Mouse (Mus musculus) heart, adult 2 months (tissue): ENCODE measurements around the gene Gsk3a. TPM values are rescaled to one million over a fixed set of nuclear protein-coding genes. Genes with fewer than 3 reads are reported as not detected.

Source experiments
- DNase-seq, 2 experiments: peaks; one replicate each; pipeline ENCODE4 v3.0.0; 2021
- H3K27ac ChIP-seq: fragments of 200-600 bp; 2 replicates; pipeline ENCODE4 v1.8.1; 2022
- H3K27me3 ChIP-seq: fragments of 200-500 bp; 2 replicates; pipeline ENCODE4 v1.6.1; 2012; ENCODE audit warnings: mild to moderate bottlenecking, low read length, inconsistent platforms, mixed read lengths; ENCODE audit not compliant: control insufficient read depth, insufficient read depth
- H3K36me3 ChIP-seq: fragments of 200-500 bp; 2 replicates; pipeline ENCODE4 v1.6.1; 2012; ENCODE audit warnings: low read length, inconsistent platforms; ENCODE audit not compliant: control insufficient read depth, insufficient read depth
- H3K4me1 ChIP-seq: fragments of 200-500 bp; 2 replicates; pipeline ENCODE4 v1.6.1; 2011; ENCODE audit warnings: low read length; ENCODE audit not compliant: control insufficient read depth, insufficient read depth
- H3K4me3 ChIP-seq: fragments of 200-600 bp; 2 replicates; pipeline ENCODE4 v1.8.1; 2022
- H3K79me2 ChIP-seq: fragments of 200-500 bp; replicated peaks from 2 replicates; pipeline ENCODE4 v1.6.1; 2012; ENCODE audit warnings: mild to moderate bottlenecking, inconsistent platforms, low read length, moderate library complexity, mixed read lengths; ENCODE audit not compliant: control insufficient read depth, insufficient read depth
- H3K9ac ChIP-seq: fragments of 200-500 bp; 2 replicates; pipeline ENCODE4 v1.6.1; 2012; ENCODE audit warnings: low read depth, mild to moderate bottlenecking, control low read depth, inconsistent platforms, low read length, mixed read lengths
- CTCF ChIP-seq: fragments of 200-600 bp; IDR thresholded peaks from 2 replicates; pipeline ENCODE4 v1.8.1; 2022; ENCODE audit warnings: antibody characterized with exemption, mild to moderate bottlenecking, moderate library complexity
- EP300 ChIP-seq: fragments of 200-500 bp; IDR thresholded peaks from 2 replicates; pipeline ENCODE4 v1.6.1; 2011; ENCODE audit warnings: low read depth, low read length, control low read depth; ENCODE audit not compliant: insufficient read depth
- POLR2A ChIP-seq: fragments of 200-500 bp; IDR thresholded peaks from 2 replicates; pipeline ENCODE4 v1.6.1; 2011; ENCODE audit warnings: mild to moderate bottlenecking, low read depth, low read length, control low read depth; ENCODE audit not compliant: insufficient read depth
- WGBS: fragments of 180-500 bp; shearing (Covaris S2); methylation state at CpG from one replicate; pipeline ENCODE4 v1.1.7; 2018; 5-methylcytosine and 5-hydroxymethylcytosine counted together
- intact Hi-C: fragments of 180-260 bp; cut with DNase I; formaldehyde crosslinking; loops from one replicate; pipeline ENCODE4 v1.15.1; 2025
- polyA plus RNA-seq: library from polyadenylated mRNA; depleted of rRNA; stranded (reverse); fragments of >200 nt; gene quantifications from 2 replicates; pipeline ENCODE4 v1.2.3, GENCODE M21; 2012
- total RNA-seq, 2 experiments: library from RNA; stranded (reverse); gene quantifications; 2 replicates each; pipeline ENCODE4 v1.2.3; 2021

The Gsk3a gene
- total and polyA plus RNA-seq, 3 experiments, result 61.7 to 105 (median 69.4) TPM

DNA sequence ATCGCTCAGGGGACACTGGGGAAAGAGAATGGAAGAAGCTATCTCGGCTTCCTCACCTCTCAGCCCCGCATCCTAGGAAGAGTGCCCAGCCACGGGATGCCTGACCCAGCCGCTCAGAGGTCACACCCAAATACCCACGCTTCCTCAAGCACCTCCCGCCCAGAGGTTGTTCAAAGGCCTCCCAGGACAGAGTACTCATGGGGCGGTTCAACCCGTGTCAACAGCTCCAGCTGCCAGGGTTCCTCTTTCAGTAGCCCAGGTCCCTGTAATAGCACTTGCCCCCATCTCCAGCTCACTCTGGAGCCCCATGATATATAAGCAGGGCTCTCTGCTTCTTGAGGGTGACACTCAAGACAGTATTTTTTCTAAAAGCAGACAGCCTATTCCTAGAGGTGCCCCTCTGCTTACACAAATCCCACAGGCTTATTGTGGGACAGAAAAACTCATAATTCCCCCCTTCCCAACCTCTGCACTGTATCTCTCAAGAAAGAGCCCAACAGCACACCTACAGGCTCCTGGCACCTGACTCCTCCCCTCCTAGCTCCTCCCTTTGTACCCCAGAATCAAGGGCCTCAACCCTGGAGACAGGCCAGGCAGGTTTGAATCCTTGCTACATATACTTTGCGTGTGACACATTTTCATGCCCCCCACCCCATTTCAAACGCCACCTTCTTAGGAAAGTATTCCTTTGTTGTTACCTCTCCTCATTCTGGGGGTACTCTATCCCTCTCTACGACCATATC, 19.8 kb downstream of the Gsk3a start:
- Histone ChIP-seq H3K4me3 (no peak overlapping the region), H3K9ac (no peak overlapping the region), H3K27me3 (no peaks in the 10 kb centered on the region), H3K79me2 (peaks cover 2% of the 10 kb centered on the region), H3K4me1 (peaks cover 9% of the 10 kb centered on the region), H3K27ac (no peak overlapping the region), H3K36me3 (no peaks in the 10 kb centered on the region)
- WGBS, result 72% methylated on average over 12 of the region's 12 CpGs
- intact Hi-C loops, result no loop called here
- DNase-seq, result no peak
- TF ChIP-seq CTCF (no peak), EP300 (no peak)

DNA sequence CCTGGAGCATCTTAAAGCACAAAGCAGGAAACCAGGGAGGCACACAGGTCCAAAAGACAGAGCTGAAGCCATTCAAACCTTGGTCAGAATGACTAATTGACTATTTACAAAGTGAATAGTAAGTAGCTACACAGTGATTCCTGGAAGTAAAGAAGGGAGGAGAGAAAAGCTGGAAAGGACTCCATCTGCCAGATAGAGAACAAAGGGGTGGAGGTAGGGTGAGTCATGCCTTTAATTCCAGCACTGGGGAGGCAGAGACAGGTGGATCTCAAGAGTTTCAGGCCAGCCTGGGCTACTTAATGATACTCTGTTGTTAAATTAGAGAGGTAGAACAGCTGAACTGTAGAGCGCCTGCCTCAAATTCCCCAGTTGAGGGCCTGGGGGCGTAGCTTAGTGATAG, 23.5 kb downstream of the Gsk3a start:
- Histone ChIP-seq H3K79me2 (peaks cover 2% of the 10 kb centered on the region; the same call in 1 of the 2 replicates), H3K9ac (no peak overlapping the region), H3K4me3 (no peak overlapping the region), H3K27ac (no peak overlapping the region), H3K27me3 (no peaks in the 10 kb centered on the region), H3K4me1 (no peaks in the 10 kb centered on the region), H3K36me3 (no peaks in the 10 kb centered on the region)
- no peak for DNase-seq
- TF ChIP-seq EP300, result no peak
- 95% methylated on average over 2 of the region's 2 CpGs for WGBS
- intact Hi-C loops, result no loop called here

- H3K9ac ChIP-seq, result no peak overlapping the region
- H3K4me3 ChIP-seq, result no peak overlapping the region
- H3K79me2 ChIP-seq, result no peaks in the 10 kb centered on the region
- intact Hi-C loops, result no loop called here
- H3K27me3 ChIP-seq, result no peaks in the 10 kb centered on the region
- TF ChIP-seq EP300 (no peak), CTCF (no peak), POLR2A (no peak)
- H3K36me3 ChIP-seq, result no peaks in the 10 kb centered on the region
- no peaks in the 10 kb centered on the region for H3K4me1 ChIP-seq
- no peak for DNase-seq
- H3K27ac ChIP-seq, result no peak overlapping the region
- WGBS, result 45% methylated on average over 3 of the region's 3 CpGs
Measured at GRCm38 (mm10) chr7:25213099-25213498, 24.6 kb downstream of the Gsk3a start.

DNA sequence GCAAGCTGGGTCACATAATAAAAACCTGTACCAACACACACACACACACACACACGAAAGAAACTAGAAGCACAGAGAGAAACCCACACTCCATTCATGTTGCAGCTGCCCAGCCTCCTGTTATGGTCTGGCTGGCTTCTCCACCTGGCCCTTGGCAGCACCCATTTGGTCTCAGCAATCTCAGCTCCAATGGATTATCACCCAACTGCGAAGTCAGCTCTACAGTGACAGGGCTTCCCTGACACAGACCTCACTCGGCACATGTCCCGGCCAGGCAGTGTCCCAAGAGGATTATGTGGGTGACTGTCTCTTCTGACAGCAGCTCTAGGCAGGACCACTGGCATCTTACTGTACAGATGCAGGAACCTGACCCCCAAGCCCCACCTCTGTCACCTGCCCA, 27.2 kb downstream of the Gsk3a start:
- H3K27ac ChIP-seq, result no peak overlapping the region
- TF ChIP-seq EP300, result no peak
- TF ChIP-seq POLR2A, result no peak
- TF ChIP-seq CTCF, result no peak
- 68% methylated on average over 4 of the region's 4 CpGs for WGBS
- no peak overlapping the region for H3K4me3 ChIP-seq
- H3K36me3 ChIP-seq, result no peaks in the 10 kb centered on the region
- DNase-seq, result no peak
- no peaks in the 10 kb centered on the region for H3K27me3 ChIP-seq
- H3K9ac ChIP-seq, result no peak overlapping the region
- H3K4me1 ChIP-seq, result no peaks in the 10 kb centered on the region
- no peaks in the 10 kb centered on the region for H3K79me2 ChIP-seq
- intact Hi-C loops, result no loop called here

DNA sequence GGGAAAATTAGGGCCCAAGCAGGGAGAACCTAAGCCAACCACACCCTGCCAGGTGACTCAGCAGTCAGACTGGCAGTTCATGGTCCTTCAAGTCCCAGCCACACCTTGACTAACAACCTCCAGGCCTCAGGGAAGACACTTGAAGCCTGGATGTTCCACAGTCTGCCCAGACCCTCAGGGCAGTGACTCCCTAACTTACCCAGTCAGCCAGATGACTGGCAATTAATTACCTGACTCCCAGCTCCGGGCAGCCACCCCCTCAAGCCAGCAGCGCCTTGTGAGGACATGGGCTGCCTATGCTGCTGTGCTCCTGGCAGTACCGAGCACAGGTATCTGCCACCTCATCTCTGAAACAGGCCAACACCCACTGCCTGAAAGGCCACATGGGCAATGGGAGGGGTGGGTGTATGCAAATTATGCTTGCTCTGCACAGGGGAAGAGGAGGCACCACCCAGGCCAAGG, 28.5 kb downstream of the Gsk3a start:
- intact Hi-C loops, result no loop called here
- H3K27me3 ChIP-seq, result no peaks in the 10 kb centered on the region
- H3K36me3 ChIP-seq, result no peaks in the 10 kb centered on the region
- H3K9ac ChIP-seq, result no peak overlapping the region
- no peaks in the 10 kb centered on the region; the same call in 1 of the 2 replicates for H3K4me1 ChIP-seq
- WGBS, result 83% methylated on average over 3 of the region's 3 CpGs
- H3K4me3 ChIP-seq, result no peak overlapping the region
- H3K79me2 ChIP-seq, result no peaks in the 10 kb centered on the region
- DNase-seq, result no peak
- no peak overlapping the region for H3K27ac ChIP-seq
- TF ChIP-seq CTCF (no peak), EP300 (no peak), POLR2A (no peak)

DNA sequence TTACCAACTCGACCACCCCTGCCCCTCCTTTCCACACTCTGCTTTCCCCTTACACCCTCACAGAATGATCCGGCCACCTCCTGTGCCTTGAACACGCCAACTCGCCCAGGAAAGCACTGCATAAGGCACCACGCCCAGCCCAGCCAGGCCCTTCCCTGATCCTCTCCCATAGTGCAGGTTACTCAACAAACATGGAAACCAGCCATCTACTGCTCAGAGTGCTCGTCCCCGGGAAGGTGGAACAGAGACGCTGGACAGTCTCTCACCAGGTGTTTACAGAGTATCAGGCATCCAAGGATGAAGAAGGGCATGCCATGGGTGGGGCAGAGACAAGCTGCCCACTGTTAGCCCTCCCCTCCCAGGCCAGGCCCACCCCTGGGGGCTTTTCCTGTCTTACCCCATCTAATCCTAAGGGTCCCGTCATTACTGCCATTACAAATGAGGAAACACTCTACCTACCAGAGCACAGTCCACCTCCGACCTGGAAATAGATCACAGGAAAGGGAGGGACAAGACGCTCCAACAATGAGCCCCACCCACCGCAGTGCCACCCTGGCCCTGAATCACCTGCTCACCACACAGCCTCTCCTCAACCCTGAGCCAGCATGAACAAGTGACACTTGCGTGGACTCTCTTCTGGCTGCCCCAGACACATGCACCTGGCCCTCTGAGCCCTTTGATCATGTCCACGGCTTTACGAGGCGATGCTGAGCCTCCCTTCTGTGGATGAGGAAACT, 31.4 kb downstream of the Gsk3a start:
- no peak for TF ChIP-seq CTCF
- no peak for TF ChIP-seq EP300
- no peak for TF ChIP-seq POLR2A
- no peaks in the 10 kb centered on the region; the same call in 1 of the 2 replicates for H3K4me1 ChIP-seq
- no peaks in the 10 kb centered on the region for H3K79me2 ChIP-seq
- DNase-seq, result no peak
- no peak overlapping the region for H3K27ac ChIP-seq
- no peaks in the 10 kb centered on the region for H3K36me3 ChIP-seq
- H3K4me3 ChIP-seq, result no peak overlapping the region
- WGBS, result 85% methylated on average over 16 of the region's 16 CpGs
- intact Hi-C loops, result no loop called here
- no peaks in the 10 kb centered on the region for H3K27me3 ChIP-seq
- H3K9ac ChIP-seq, result no peak overlapping the region
